Mouse (Mus musculus) ovary, postnatal 36 days (tissue): Measurements from ENCODE around the gene Tnfsf8.

Source experiments
- DNase-seq: peaks from one replicate; pipeline ENCODE4 v3.0.0; 2022; ENCODE audit warnings: low spot score, mixed read lengths

Tnfsf8 gene

DNA sequence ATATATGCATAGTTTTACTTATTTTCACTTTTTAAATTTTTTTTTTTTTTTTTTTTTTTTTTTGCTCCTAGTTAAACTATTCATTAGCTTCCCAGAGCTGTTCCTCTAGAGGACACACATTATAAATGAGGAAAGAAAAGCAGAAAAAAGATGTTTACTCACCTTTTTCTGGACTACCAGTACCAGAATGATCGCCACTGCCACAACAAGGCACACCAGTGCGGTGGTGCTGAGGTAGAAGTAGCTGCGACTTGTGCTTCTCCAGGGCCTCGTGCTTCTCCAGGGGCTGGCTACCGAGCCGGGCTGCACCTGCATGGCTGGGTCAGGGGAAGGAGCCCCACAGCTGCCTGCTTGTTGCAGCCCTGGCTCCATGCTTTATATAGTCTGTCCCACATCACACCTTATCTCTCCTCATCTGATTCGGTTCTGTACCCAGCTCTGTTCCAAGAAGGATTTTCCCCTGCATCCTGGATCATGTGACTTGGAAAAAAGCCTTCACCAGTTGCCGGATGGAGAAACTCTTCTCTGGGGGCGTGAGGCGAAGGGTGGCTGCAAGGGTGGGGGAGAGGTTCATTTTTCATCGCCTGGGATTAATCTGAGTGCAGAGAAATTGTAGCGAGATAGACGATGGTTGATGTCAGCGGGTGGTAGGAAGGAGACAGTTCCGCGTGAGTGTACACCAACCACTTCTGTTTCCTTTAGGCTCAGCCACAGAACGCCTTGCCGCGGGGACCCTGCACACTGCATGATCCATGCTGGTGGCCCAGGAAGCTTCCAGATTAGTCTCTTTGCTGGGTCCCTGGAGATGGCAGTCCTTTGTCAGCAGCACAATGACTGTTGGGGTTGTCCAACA lies at the start of gene Tnfsf8:
Tnfsf8 (minus strand) TSS at position 660 of the 853 bp plus-strand sequence.
- no peak for DNase-seq

DNA sequence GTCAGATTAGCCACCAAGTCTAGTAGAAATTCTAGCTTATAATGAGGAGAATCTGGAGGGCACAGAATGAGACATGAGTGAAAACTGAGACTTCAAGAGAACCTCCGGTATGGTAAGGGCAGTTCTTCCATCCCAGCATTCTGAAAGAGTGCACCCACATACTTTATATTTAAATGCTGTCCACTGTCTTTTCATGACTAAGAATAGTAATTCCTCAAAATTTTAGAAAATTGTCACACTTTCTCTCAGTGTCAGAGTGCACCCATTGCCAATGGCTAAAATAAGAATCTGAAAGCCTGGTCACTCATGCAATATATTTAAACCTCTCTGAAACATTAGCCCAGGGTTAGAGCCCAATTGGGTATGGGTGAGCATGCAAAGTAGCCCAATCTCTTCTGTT lies 47.4 kb upstream of the Tnfsf8 start:
- DNase-seq: no peak

DNA sequence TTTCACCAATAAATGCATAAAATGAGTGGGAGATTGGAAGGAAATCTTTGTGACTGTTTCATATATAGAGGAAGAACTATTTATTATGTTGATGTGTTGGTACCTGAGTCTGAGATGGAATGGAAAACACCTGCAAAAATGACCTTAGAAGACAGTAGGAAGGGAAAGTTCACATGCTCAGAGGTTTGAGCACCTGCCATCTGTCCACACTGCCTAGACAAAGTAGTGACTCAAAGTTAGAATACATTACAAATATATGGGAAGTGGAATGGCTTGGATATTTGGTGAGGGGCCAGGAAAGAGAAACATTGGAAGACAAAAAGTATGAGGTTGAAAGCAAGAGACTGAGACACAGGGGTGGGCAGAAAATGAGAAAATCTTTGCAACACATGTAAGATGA lies 46.3 kb upstream of the Tnfsf8 start:
- no peak for DNase-seq

DNA sequence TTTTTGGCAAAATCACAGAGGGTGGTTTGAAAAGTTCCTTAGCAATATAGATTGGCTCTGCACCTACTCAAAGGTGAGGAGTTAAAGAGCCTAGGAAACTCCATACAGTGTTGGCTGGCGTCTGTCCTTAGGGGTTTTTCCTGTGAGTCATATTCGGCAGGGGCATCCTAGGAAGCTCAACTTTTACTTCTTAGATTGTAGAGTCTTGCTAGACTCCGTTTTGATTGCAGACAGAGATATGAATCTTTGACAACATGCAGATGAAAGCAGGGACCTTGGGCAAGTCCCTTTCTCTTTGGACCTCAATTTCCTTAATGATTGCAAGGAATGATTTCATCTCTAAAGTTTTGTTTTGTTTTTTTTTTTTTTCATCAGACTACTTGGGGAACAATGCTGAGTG lies 44.9 kb upstream of the Tnfsf8 start:
- no peak for DNase-seq

DNA sequence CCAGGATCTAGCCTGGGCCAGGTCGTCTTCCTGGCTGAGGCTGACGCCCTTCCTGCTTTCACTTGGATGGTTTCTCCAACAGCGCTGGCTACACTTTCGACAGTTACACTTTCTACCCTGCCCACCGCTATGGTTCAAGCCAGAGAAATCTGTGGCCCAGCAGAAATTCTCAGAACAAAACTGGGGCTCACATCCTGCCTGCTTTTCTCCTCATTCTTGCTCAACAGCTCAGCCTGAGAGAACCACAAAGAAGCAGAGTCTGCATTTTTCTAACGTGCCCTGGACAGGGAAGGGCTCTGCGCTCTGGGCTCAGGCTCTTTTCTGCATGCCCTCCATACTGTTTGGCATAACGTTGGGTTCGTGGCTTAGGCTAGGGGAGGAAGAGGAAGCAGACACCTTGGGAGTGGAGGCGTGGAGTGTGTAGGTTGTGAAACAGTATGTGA lies 38.0 kb upstream of the Tnfsf8 start:
- no peak for DNase-seq

DNA sequence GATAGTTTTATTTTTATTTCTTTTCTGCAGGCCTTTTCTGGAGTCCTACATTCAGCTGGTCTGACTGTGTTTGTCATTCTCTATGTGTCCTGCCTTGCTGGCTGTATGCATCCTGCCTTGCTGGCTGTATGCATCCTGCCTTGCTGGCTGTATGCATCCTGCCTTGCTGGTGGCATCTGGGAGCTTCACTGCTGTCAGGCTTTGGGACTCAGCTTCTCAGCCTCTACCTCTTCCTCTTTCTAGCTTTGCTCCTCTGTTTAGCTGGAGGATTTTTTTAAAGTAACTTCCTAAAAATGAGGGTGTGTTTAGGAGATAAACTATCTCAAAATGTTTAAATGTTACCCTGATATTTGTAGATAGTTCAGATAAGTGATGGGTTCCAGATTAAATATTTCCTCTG lies 36.0 kb upstream of the Tnfsf8 start:
- no peak for DNase-seq

DNA sequence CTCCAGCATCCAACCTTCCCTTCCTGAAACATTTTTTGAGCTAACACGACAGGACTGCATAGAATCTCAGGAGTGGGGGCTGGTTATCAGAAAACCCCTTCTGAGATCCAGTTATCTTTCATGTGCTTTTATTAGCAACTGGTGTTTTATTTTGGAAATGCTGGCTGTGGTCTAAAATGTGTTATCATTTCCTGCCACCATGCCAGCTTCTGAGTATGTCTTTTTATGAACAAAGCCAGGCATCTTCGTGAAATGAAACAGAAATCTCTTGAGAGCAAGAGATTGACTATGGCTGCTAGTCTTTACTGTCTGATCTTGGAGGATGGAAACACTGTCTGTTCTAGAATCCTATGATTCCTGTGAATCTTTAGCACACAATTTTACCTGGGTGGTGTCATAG lies 25.0 kb upstream of the Tnfsf8 start:
- DNase-seq: no peak

DNA sequence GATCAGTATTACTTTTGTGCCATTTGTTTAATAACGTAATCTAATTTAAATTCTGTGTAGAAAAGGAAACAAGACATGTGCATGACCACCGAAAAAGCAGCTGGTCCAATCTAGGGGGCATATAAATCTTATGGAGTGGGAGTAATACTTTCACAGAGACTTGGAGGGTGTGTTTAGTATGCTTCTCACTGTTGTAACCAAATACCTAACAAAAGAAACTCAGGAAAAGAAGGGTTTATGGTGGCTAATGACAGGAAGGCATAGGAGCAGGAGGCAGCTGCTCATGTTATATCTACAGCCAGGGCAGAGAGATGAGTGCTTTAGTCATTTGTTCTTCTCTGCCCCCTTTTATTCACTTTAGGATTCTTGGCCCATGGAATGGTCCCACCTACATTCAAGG lies 15.6 kb upstream of the Tnfsf8 start:
- DNase-seq: no peak

DNA sequence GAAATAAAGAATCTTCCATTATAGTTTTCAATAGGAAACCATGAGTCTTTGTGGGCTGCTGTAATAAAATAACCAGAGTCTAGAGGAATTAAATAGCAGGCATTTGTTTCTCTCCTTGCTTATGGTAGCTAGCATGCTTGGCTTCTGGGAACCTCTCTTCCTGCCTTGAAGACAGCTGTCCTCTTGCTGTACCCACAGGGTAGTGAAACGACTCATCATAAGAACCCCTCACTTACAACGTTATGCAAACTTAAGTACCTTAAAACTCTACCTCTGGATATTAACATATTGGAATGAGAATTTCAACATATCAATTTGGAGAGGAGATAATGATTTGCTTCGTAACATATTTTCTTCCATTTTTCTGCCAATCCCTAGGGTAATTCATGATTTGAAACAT lies 14.3 kb upstream of the Tnfsf8 start:
- DNase-seq: no peak

DNA sequence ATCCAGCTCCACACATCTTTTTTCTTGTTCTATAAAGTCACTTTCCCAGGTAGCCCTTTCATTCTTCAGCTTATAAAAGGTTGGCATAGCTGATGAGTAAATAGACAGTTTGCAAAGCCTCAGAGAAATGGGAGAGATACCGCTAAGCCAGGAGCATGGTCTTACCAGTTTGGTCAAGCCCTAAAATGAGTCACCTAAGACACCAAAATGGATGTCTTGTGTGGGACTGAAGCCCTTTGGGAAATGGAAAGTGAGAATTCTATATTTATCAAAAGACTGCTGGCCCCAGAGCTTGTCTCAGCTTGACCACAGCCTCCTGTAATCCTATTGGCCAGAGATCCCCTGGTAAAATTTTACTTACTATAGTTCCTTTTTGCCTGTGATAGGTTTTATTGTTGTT lies 9.5 kb upstream of the Tnfsf8 start:
- DNase-seq: no peak

DNA sequence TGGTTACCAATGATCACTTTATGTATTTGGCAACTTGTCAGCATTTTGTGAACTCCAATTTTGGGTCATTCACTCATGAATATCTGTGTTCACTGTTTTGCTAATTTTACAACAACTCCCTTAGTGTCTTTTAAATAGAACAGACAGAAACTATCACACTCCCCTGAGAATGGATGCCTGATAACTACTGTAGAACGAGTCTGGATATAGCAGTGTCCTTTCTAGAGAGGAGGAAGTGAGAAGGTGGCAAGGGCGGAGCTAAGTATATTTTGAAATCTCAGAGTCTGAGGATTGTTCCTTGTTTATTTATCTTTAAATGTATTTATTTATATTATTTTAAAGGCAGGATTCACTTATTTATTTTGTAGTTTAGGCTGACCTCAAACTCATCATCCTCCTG lies 7.6 kb upstream of the Tnfsf8 start:
- DNase-seq: no peak

DNA sequence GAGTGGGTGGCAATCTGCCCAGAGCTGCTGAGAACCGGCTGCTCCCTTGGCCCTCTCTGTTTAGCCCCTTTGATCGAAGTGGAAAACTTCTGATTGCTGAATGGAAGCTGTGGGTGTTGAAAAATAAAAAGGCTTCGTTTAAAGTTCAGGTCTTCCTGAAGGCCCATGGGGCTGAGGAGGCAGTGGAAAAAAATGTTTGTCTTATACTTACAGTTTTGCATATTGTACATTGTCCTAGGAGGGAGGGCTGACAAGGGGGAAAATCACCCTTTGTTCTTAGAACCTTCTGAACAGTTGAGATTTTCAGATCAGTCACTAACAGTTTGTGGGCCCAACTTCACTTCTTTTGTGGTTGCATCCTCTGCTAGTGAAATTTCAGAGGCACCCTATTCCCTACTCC lies 1.8 kb upstream of the Tnfsf8 start:
- DNase-seq: no peak

DNA sequence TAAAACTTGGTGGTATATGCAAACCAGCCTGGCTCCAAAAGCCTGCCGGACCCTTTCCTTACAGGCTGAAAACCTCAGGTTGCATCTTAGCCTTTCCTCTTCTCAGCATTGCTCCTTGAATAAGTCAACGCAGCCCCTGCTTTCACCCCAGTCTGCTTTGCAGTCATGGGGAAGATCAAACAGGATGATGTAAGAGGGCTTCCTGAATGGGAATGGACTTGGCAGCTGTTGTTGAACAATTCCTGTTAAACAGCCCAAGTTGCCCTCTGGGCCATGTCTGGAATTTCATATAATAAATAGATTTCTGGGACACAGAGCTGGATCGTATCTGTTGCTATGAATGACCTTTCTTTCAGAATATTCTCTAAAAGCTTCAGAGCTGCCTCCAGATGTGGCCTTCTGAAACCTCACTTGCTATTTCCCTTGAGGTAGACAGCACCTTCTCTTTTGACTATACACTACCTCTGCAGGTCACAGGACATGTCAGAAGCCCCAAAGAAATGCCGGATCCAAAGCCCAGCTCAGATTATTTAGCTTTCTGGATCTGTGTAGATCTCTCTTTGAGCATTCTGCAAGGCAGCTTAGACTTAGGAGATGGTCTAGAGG lies 1.0 kb upstream of the Tnfsf8 start:
- no peak for DNase-seq

DNA sequence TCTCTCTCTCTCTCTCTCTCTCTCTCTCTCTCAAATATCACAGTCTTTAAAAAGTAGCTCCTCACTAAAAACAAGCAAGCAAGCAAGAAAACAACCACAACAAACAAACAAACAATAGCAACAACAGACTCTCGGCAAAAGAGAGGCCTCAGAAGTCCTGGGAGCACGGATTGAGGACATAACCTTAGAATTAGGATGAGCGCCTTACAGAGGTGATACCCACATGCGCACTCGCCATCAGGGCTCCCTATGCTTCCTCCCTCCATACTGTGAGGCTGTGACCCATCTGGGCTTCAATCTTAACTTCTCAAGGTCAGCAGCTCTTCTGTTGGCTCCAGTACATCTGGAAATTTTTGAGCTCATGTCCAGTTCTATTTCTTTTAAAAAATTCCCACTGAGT lies 911 bp downstream of the Tnfsf8 start:
- no peak for DNase-seq

DNA sequence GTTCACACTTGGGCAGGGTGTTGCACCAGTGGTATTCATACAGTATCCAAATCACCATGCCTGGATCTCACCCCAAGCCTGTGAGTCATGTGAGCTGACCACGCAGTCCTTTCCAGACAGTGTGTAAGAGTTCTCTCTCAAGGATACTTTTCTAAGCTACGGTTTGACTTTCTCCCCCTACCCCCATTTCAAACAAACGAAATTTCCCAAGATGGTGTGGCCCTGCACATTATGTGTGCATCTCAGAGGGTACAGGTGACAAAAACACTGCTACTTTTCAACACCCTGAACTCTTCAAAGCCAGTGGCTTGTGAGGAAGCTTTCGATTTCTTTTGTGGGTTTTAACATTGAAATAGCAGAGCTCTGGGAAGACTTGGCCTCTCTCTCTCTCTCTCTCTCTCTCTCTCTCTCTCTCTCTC lies 1.4 kb downstream of the Tnfsf8 start:
- no peak for DNase-seq

DNA sequence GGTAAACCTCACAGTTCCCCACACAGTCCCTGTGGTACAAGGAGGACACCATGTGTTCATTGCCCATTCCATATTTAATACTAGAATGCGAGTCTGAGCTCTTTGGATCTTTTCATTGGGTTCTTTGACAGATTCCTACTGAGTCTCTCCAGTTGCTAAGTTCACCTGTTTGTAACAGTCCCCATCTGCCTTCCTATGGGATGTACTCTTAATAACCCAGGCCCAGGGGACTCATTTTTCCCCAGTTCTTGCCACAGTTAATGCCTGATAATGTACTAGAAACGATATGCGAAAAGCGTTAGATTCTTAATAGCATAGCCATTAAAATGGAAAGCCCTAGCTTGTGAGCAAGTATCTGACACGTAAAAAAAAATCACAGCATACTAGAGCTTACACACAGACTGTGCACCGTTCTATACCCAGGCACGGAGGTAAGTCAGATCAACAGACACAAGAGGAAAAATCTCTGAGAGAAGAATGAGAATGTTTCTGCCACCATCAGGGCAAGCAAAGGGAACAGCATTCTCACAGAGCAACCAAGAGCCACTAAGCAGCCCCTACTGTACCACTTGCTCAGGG lies 2.4 kb downstream of the Tnfsf8 start:
- DNase-seq: no peak

DNA sequence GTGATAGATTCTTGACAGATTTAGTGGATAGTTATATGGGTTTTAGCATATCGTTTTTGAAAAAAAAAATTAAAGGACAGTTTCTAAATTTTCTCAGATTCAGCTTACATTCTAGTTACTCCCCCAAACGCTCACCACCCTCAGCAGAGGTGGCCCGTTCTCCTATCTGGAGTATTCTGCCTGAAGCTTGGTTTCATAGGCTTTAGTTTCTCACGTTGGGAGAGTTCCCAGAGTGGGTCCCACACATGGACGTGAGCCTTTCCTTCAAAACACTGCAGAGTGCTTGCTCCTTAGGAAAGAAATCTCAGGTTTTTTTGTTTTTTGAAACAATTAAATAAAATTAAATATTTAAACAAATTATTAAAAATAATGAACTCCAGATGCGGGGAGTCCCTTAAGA lies 4.4 kb downstream of the Tnfsf8 start:
- no peak for DNase-seq

DNA sequence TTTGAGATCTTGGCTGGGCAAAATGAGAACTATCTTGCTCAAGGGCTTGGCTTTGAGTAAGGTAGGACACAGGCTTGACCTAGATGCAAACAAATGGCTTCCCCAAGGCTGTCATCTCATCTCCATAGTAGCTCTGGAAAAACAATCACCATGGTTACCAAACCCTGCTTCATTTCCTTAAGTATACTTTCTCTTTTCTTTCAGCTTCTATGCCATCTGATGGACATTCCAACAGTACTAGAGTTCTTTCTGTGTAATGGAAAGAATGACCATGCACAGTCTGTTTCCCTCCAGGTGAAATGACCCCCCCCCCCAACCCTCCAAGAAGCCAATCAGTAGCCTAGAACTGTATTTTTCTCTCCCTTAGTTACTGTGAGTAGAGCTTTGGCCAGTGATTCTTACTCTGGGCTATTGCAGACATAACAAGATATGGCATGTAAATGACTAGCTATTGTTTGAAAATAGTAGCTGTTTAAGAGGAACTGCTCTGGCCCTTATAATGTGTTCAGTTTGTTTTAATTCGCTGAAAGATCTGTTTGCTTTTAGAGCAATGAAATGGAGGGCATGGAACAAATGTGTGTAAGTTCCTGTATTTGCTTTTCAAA lies 7.3 kb downstream of the Tnfsf8 start:
- no peak for DNase-seq

DNA sequence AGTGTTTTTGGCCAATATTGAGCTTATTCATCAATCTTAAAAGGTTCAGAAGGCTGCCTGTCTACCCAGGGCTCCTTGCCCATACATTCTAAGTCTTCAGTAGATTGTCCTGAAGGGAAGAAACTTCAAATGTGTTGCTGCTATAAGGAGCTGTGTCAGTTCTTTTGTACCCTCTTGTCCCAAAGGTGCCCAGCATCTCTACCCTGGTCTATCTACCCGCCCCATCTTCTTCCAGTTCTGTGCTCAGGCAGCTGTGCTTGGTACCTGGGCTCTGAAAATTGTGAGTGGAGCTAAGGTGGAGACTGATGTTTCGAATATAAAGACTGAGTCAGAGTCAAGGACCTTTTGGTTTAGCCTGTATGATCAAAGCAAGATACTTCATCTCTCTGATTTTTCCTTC lies 11.1 kb downstream of the Tnfsf8 start:
- DNase-seq: no peak

DNA sequence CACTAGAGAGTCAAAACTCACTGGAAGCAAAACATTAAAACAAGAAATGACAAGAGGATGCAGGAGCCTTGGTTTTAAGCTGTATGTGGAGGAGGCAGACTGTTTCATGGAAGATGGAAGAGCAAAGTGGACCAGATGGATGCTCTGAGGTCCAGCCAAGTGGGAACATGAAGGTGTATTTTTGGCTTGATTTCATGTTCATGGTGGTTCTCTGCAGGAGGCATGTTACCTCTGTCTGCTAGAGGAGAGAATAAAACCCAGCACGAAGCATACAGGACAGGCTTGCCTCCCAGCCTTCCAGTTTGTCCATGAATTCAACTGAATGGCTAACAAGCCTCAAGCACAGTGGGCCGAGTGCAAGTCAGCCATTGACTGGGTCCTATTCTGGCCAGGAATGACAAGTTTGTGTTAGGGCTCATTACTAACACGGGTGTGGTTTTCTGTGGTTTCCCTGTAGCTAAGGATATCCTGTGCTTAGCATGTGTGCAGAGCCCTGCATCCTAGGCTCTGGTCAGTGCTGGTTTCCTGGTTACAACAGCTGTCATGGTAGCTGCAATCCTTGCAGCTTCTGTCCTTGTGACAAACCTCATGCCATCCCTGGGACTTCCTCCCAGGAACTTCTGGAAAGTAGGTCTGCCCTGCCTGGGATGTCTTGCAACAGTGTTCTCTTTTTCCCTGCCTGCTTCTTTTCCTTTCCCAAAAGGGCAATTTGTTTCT lies 14.1 kb downstream of the Tnfsf8 start:
- no peak for DNase-seq

DNA sequence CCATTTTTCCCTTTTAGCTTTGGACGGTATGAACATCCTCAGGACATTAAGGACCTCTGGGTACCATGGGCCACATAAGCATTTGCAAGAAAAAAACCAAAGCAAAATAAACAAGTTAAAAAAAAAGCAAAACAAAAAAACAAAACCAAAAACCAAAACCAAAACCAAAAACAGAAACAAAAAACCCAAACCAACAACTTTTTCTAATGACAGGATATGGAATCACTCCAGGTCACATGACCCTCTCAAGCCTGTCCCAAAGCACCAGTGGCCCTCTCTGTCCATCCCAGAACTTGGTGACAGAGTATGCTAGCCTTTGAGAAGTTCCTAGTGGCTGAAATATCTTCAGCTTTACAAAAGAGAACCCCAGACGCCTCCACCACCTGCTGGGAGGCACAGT lies 15.4 kb downstream of the Tnfsf8 start:
- DNase-seq: no peak

DNA sequence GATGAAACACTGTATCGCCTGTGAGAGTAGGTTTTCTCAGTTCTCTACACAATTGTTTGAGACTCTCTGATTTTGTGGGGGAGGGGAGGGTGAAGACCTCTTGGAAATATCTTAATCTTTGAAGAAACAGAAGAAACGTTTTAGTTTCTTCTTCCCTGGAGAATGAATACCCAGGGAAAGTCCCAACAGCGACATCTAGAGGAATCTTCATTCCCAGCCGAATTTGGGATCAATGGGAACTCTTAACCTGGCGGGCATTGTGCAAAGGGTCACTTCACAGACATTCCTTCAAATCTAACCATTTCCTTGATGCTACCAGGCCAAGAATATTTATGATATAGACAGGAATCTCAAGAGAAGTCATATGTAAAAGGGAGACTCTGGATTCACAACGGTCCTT lies 17.2 kb downstream of the Tnfsf8 start:
- DNase-seq: no peak
